Mouse (Mus musculus) gastrocnemius, postnatal 14 days (tissue): ENCODE data around the gene Sv2a. TPM values are rescaled to one million over a fixed set of nuclear protein-coding genes. Genes with fewer than 3 reads are reported as not detected.

Experiments used
- DNase-seq: peaks from one replicate; pipeline ENCODE4 v3.0.0; 2021; ENCODE audit warnings: mixed read lengths
- intact Hi-C: fragments of 180-260 bp; cut with DNase I; formaldehyde crosslinking; loops from one replicate; pipeline ENCODE4 v1.15.1; 2025; ENCODE audit warnings: low total_unique reads
- long read RNA-seq, 2 experiments: library from polyadenylated mRNA; stranded (forward); transcript quantifications; one replicate each; pipeline ENCODE4 v2.0.0; 2021
- total RNA-seq, 2 experiments: library from RNA; stranded (reverse); gene quantifications; 2 replicates each; pipeline ENCODE4 v1.2.3; 2021

Sv2a gene
- total RNA-seq = 1 to 10 TPM; 1.8 to 4.0 TPM
- long read RNA-seq, experiment 1, full-length matches to known transcripts = 1 of 2 reads
- long read RNA-seq, experiment 1, partial matches to known transcripts = 0 of 2 reads
- long read RNA-seq, experiment 1, other reads (novel, unspliced or antisense) = 1 of 2 reads
- long read RNA-seq, experiment 2, full-length matches to known transcripts = 6 of 7 reads
- long read RNA-seq, experiment 2, partial matches to known transcripts = 1 of 7 reads
- long read RNA-seq, experiment 2, other reads (novel, unspliced or antisense) = 0 of 7 reads

DNA sequence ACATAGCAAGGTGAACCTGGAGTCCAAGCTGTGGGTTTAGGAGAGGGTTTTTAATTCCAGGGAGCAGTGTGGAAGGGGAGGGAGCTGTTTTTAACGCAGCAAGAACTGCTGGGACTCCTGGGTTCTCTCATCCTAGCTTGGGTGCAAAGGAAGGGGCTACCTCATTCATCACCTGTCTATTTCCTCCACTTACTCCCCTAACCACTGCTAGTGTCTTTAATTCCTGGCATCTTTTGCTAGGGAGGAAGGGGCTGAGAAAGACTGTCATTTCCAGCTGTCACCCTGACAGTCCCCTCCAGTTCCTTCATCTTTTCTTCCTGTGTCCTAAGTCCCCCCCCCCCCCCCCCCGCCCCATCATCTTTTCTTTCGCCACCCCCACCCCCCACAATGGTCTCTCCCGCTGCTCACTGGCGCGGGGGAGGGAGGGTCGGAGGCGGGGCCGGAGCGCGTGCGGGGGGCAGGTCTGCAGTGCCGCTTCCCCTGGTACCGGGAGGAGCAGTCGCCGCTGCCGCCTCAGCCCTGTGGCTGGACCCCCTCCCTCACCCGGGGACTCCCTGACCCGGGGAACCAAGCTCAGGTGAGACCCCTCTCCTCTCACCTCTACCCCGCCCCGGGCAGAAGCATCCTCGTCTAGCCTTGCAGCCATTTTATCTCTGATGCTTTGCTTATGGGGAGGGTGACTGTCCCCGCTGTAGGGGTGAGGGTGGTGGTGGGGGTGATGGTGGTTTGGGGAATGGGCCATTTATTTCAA is at the start of gene Sv2a:
Sv2a (plus strand) TSS at position 425 of the 751 bp plus-strand sequence.
- peak; percentile 53 for DNase-seq
- intact Hi-C loops = no loop called here

DNA sequence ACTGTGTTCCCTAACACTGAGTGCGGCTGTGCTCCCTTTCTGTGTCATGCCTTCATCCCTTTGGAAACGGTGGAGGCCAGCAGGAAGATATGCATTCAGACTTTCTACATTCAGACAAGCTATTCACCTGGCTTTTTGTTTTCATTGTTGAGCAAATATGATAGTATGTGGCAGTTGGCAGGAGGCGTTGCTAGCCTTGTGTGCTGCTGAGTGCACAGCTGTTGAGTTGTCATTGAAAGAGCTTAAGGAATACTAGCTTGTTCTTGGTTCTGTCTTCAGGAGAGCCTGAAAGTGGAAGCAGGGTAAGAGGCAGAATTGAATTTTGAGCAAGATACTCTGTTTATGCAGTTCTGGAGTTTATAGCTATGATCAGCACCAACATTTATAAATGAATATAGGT is 48.5 kb upstream of the Sv2a start:
- intact Hi-C loops = no loop called here
- DNase-seq = no peak

GRCm38 (mm10) chr3:96133327-96133905 is 47.5 kb upstream of the Sv2a start:
- DNase-seq = no peak
- intact Hi-C loops = no loop called here

DNA sequence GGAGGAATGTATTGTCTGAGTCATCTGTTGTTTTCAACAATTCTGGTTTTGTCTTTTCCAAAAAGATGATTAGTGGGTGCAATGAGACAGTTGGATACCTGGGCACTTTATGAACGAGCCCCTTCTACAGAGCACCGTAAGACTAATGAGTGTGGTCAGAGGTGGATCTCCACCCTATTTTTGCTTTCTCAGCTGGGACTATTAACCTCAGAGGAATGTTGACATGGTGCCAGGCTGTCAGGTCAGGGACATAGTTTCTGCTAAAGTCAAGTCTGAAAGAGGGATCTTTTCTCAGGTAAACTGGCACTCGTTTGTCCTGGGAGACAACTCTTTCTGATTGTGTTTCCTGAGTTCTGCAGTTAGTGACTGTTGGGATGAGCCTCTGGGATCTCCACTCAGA is 45.9 kb upstream of the Sv2a start:
- DNase-seq = no peak
- intact Hi-C loops = loop anchor here (5.0 kb wide), 1 partner anchor 33 kb away; the partner anchor contains the start of gene Otud7b

- no peak for DNase-seq
Measured at GRCm38 (mm10) chr3:96147950-96148349, 33.0 kb upstream of the Sv2a start.

DNA sequence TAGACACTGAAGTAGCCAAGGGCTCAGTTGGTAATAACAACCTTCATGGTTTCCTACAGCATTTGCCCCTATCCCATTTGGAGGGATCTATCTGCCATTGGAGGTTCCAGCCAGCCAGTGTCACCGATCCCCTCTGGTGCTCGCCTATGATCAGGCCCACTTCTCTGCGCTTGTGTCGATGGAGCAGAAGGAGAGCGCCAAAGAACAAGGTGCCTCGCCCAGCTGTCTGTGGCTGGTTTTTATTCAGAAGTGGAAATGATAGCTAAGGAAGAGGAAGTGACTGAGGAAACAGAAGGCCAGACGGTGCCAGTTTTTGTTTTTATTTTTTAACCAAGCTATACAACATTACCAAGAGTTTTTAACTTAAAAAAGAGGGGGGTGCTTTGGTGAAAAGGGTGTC is 29.1 kb upstream of the Sv2a start:
- no peak for DNase-seq
- intact Hi-C loops = loop anchor here (10.0 kb wide), 1 partner anchor 187 kb away; no protein-coding TSS in a partner anchor

More at GRCm38 (mm10) chr3:96147950-96148349, 33.0 kb upstream of the Sv2a start:
- intact Hi-C loops = loop anchor here (5.0 kb wide), 2 partner anchors 66 to 81 kb away; no protein-coding TSS in a partner anchor

- intact Hi-C loops = loop anchor here (10.0 kb wide), 1 partner anchor 188 kb away; no protein-coding TSS in a partner anchor
- no peak for DNase-seq
Measured at GRCm38 (mm10) chr3:96152611-96153010, 28.3 kb upstream of the Sv2a start.

DNA sequence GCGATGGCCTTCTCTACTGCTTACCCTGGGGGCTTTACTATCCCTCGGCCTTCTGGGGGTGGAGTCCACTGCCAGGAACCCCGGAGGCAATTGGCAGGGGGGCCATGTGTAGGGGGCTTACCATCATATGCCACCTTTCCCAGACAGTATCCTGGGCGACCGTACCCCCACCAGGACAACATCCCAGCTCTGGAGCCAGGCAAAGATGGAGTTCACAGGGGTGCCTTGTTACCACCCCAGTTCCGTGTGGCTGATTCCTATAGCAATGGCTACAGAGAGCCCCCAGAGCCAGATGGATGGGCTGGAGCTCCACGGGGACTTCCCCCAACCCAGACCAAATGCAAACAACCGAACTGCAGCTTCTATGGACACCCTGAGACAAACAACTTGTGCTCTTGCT is 25.4 kb upstream of the Sv2a start:
- DNase-seq = no peak
- intact Hi-C loops = loop anchor here (10.0 kb wide), 1 partner anchor 191 kb away; no protein-coding TSS in a partner anchor

GRCm38 (mm10) chr3:96159820-96160219 is 21.1 kb upstream of the Sv2a start:
- intact Hi-C loops = loop anchor here (10.0 kb wide), 1 partner anchor 195 kb away; no protein-coding TSS in a partner anchor
- no peak for DNase-seq

DNA sequence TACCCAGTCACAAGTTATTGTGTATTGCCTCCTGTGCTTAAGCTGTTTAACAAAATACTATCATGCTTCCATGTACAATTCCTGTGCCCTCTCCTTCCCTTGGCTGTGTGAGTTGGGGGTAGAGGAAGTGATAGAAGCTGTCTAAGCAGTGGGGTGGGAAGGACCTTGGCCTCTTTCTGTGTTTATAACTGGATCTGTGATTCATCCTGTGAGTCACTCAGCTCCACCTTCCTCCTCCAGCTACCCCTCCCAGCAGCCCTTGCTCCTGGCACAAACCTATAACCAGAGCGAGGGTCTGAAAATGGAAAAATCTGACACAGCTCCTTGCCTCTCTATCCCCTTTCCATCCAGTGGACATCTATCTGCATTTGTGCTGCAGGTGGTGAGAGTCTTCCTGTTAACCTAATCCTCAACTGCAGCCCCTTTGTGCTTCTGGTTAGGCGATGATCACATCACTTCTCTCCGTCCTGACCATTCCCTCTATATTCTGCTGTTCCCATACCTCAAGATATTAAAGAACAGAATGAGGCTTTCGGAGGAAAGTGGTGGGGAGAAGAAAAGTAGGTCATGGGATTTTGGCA is 20.6 kb upstream of the Sv2a start:
- intact Hi-C loops = no loop called here

DNA sequence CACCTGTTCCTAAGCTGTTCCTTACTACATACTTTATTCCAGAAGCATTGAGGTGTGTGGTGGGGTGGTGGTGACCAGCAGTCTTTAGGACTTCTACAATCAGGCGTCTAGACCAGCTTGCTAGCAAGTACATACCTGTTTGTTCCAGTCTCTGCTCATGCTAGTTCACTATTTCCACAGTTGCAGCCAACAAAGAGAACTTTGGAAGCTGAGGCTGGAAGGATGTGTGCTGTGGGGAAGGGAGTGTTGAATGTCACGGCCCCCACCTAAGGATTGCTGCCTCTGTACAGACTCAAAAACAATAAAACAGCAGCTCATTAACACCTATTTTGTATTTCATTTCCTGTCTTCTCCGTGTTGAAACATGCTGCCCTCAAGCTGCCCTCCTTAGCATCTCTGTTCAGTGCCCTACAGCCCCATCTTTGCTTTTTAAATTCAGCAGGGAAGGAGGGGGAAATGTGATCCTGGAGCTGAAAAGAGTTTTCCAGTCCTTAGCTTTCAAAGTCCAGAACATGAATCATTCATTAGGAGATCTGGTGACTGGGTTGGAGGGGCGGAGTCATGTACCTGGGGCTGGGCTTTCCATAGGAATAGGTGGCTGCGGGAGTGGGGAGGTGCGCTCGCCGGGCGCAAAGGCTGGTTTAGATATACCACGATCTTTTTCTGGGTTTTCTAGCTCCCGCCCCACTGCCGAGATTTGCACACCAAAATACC is 20.0 kb upstream of the Sv2a start:
- no peak for DNase-seq
- intact Hi-C loops = no loop called here

More for the DNA sequence above, 20.6 kb upstream of the Sv2a start:
- peak; percentile 59 for DNase-seq

DNA sequence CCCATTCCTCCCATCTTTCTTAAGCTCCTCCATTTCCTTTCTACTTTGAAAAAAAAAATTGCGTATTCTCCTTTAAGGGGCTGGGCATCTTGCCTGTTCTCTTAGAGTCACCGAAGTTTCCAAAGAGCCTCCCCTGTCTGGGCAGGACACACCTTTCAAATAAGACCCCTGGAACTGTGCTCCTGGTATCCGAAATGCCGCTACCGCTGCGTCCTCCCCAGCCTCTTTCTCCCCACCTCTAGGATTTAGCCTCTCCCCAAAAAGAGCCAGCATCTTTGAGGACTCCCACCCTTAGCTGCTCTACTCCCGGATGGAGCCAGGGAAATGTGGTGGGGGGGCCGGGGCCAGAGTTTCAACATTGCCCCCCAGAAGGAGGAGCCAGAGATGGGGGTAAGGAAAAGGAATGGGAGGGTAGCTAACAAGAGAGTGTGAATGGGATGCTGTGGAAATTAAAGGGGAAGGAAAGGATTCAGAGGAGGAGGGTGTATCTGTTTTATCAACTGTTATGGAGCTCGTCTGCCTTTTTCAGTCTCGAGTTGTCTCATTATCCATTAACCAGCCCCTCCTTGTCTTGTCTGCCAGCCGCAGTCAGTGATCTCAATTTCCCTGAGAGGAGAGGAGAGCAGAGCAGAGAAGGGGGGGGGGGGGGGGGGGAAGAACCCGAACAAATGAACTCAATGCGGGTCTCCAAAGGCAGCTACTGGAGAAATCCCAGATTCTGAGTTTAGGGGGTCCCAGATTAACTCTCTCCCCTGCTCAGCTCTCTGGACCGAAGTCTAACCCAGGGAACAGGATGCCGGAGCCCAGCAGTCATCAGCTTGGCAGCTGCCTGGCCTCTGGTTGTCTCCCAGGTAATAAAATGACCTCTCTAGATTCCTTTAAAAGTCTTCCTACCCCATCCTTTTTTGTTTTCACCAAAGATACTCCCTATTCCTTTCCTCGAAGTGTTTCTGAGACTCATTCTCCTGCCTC is 18.8 kb upstream of the Sv2a start, which contains the start of gene Mtmr11:
Mtmr11 (plus strand) TSS at position 136 of the 972 bp plus-strand sequence.
- intact Hi-C loops = no loop called here

DNA sequence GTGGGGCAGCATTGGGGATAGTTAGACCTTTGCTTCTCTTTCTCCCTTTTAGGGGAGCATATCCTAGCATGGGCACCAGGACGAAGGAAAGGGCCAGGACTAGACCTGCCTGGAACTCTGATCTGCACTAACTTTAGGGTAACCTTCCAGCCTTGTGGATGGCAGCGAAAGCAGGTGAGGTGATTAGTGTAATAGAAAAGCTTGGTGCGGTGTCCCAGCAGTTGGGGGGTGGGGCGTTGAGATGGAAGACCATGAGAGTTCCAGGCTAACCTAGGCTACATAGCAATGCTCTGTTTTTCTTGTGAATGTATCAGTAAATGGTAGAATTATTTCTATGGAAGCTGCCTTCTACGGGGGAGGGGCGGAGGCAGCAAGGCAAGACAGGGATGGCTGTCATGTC is 17.9 kb upstream of the Sv2a start:
- intact Hi-C loops = no loop called here
- no peak for DNase-seq

More for the DNA sequence above, 18.8 kb upstream of the Sv2a start, which contains the start of gene Mtmr11:
- DNase-seq = no peak

DNA sequence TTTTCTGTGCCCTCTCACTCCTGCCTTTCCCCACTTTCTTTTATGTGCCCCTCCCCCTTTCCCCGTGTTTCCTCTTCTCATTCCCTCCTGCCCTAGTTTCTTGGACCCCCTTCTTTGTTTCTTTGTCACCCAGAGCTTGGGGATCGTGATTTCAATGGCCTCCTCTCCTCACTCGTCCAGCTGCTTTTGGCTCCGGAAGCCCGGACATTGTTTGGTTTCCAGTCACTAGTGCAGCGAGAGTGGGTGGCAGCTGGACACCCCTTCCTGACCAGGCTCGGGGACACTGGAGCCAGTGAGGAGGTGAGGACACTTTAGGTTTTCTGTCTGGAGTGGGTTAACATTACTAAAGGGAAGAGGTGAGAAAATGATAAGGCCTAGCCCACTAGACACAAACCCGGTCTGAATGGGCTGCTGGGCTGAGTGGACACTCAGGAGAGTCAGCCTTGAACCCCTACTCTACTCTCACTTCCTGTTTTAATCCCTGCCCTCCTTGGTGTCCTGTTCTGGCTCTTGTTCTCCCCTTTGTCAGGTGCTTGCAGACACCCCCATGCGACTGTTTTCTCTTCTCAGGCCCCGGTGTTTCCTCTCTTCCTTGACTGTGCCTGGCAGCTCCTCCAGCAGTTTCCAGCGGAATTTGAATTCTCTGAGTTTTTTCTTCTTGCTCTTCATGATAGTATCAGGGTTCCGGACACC is 12.3 kb upstream of the Sv2a start:
- no peak for DNase-seq
- intact Hi-C loops = no loop called here

GRCm38 (mm10) chr3:96170276-96170675 is 10.7 kb upstream of the Sv2a start:
- no peak for DNase-seq
- intact Hi-C loops = no loop called here

GRCm38 (mm10) chr3:96170976-96171545 is 9.9 kb upstream of the Sv2a start:
- intact Hi-C loops = no loop called here
- no peak for DNase-seq

GRCm38 (mm10) chr3:96171583-96172196 is 9.3 kb upstream of the Sv2a start:
- intact Hi-C loops = no loop called here
- no peak for DNase-seq
